Mouse (Mus musculus) lung, embryonic 14.5 days (tissue): ENCODE measurements around the gene Fanca. TPM values are rescaled to one million over a fixed set of nuclear protein-coding genes. Genes with fewer than 3 reads are reported as not detected.

Source experiments
- ATAC-seq: fragments of 200-750 bp; cut with Nextera tagmentation; 2 replicates; pipeline ENCODE4 v1.8.0; 2017; ENCODE audit warnings: mild to moderate bottlenecking, moderate TSS enrichment, moderate library complexity; ENCODE audit not compliant: insufficient read depth
- DNase-seq: peaks from one replicate; pipeline ENCODE4 v3.0.0-alpha.2; 2015
- H3K27ac ChIP-seq: fragments of 300-500 bp; sonication (generic); 2 replicates; pipeline ENCODE4 v1.5.1; 2014; ENCODE audit warnings: low read depth, mild to moderate bottlenecking, moderate library complexity
- H3K27me3 ChIP-seq: fragments of 300-500 bp; sonication (generic); 2 replicates; pipeline ENCODE4 v1.6.1; 2014; ENCODE audit warnings: low read length, control low read depth; ENCODE audit not compliant: insufficient read depth
- H3K36me3 ChIP-seq: fragments of 300-500 bp; sonication (generic); 2 replicates; pipeline ENCODE4 v1.6.1; 2014; ENCODE audit warnings: control low read depth; ENCODE audit not compliant: insufficient read depth
- H3K4me1 ChIP-seq: fragments of 300-500 bp; sonication (generic); 2 replicates; pipeline ENCODE4 v1.6.1; 2014; ENCODE audit warnings: antibody characterized with exemption, control low read depth; ENCODE audit not compliant: insufficient read depth
- H3K4me2 ChIP-seq: fragments of 300-500 bp; sonication (generic); 2 replicates; pipeline ENCODE4 v1.6.1; 2014; ENCODE audit warnings: mild to moderate bottlenecking
- H3K4me3 ChIP-seq: fragments of 300-500 bp; sonication (generic); 2 replicates; pipeline ENCODE4 v1.5.1; 2014; ENCODE audit warnings: low read depth, low read length
- H3K9ac ChIP-seq: fragments of 300-500 bp; sonication (generic); 2 replicates; pipeline ENCODE4 v1.6.1; 2014
- H3K9me3 ChIP-seq: fragments of 300-500 bp; sonication (generic); 2 replicates; pipeline ENCODE4 v1.6.1; 2016; ENCODE audit warnings: low read depth, low read length, control low read depth
- CTCF ChIP-seq: IDR thresholded peaks from 2 replicates; pipeline ENCODE4 v1.5.1; 2016; ENCODE audit warnings: antibody characterized with exemption, low read depth
- WGBS: fragments of 180-500 bp; shearing (Covaris S2); extraction: QIAGEN DNeasy Blood & Tissue Kit; methylation state at CpG from one replicate; pipeline ENCODE4 v1.1.7; 2014; 5-methylcytosine and 5-hydroxymethylcytosine counted together
- polyA plus RNA-seq: library from polyadenylated mRNA; unstranded; fragments of >200 nt; fragmentation: Nextera tagmentation; extraction: Ambion mirVana; gene quantifications from 2 replicates; pipeline ENCODE4 v1.2.1, GENCODE M21; 2014

Gene Fanca
- polyA plus RNA-seq, 1 experiment from 2014 or later: 41.6 TPM

DNA sequence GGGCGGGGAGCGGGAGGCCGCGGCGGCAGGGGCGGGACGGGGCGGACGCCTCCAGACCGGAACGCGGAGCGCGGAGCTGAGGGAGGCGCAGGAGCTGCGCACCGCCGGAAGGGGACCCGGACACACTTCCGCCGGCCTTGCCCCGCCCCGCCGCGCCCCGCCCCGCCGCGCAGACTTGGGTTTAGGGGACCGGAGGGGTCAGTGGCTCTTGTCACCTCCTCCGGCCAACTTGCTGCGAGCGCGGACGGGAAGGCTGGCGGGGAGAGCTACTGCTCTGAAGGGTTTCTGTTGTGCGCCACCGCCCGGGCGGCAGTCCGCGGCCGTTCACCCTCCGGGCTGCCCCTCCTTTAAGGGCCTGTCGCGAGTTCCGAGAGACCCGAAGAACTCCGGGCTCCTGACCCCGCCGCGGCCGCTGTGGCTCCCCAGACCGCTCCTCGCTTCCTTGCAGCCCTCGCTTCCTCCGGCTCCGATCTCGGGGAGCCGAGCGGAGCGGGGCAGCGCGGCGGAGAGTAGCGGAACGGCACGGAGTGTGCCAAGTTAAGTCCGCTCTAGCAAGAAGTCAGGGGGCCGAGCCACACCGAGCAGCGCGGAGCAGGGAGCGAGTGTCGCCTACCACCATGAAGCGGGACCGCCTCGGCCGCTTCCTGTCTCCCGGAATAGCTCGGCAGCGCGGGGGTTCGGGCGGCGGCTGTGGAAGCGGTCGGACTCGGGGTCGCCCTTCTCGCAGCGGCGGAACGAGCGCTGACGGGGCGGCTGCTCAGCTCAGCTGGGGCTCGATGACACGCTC, 64.1 kb downstream of the Fanca start, which contains the start of the genes Zfp276 and Vps9d1:
Gene Zfp276, plus strand, starts transcription at position 97 of the 787 bp plus-strand sequence.
Gene Vps9d1, minus strand, starts transcription at position 250 of the 787 bp plus-strand sequence.
- peak; percentile 90 for DNase-seq
- peak; percentile 98 for ATAC-seq
- H3K4me3 ChIP-seq: peak within 1 kb of the TSS; percentile 90
- H3K27ac ChIP-seq: peak within 1 kb of the TSS; percentile 82
- peaks cover 12% of the 10 kb centered on the region; the same call in 1 of the 2 replicates for H3K4me1 ChIP-seq
- no peak for TF ChIP-seq CTCF
- WGBS: under 1% methylated on average over 98 of the region's 99 CpGs
- H3K27me3 ChIP-seq: no peaks in the 10 kb centered on the region
- no peaks in the 10 kb centered on the region for H3K9me3 ChIP-seq
- peaks cover 56% of the 10 kb centered on the region for H3K36me3 ChIP-seq
- peak within 1 kb of the TSS; percentile 96 for H3K4me2 ChIP-seq
- peak within 1 kb of the TSS; percentile 94 for H3K9ac ChIP-seq

GRCm38 (mm10) chr8:123253451-123254098, 64.8 kb downstream of the Fanca start:
- H3K9me3 ChIP-seq: no peaks in the 10 kb centered on the region
- no peaks in the 10 kb centered on the region for H3K27me3 ChIP-seq
- WGBS: 1% methylated on average over 40 of the region's 40 CpGs
- H3K36me3 ChIP-seq: peaks cover 56% of the 10 kb centered on the region
- TF ChIP-seq CTCF: no peak
- peak overlapping the region; percentile 90 for H3K4me3 ChIP-seq
- peak overlapping the region; percentile 96 for H3K4me2 ChIP-seq
- DNase-seq: peak; percentile 20
- H3K27ac ChIP-seq: peak overlapping the region; percentile 82
- H3K4me1 ChIP-seq: peaks cover 12% of the 10 kb centered on the region; the same call in 1 of the 2 replicates
- peak overlapping the region; percentile 94 for H3K9ac ChIP-seq
- no peak; the same call in none of the 2 replicates for ATAC-seq

DNA sequence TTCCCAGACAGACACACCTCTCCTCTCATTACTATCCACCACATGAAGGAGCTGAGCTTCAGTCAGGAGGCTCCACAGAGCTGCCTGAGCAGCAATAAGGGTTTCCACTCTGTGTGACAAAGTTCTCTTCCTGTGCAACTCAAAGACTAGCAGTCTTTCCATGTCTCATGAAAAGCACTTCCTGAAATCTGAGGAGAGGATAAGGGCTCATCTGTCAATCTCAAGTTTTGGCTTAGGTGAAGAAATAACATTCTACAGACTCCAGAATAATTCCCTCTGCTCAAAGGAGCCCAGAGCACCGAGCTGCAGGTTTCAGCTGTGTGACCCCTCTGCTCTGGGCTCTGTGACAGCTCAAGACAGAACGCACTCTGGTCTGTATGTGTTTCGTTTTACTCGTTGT, 65.5 kb downstream of the Fanca start:
- WGBS: 43% methylated on average over 4 of the region's 4 CpGs
- TF ChIP-seq CTCF: no peak
- Histone ChIP-seq H3K4me2 (peak overlapping the region; percentile 96), H3K4me1 (peaks cover 12% of the 10 kb centered on the region; the same call in 1 of the 2 replicates), H3K9me3 (no peaks in the 10 kb centered on the region), H3K4me3 (peak overlapping the region; percentile 90), H3K27me3 (no peaks in the 10 kb centered on the region), H3K27ac (no peak overlapping the region), H3K9ac (peak overlapping the region; percentile 94), H3K36me3 (peaks cover 56% of the 10 kb centered on the region)
- ATAC-seq (no peak), DNase-seq (no peak)

DNA sequence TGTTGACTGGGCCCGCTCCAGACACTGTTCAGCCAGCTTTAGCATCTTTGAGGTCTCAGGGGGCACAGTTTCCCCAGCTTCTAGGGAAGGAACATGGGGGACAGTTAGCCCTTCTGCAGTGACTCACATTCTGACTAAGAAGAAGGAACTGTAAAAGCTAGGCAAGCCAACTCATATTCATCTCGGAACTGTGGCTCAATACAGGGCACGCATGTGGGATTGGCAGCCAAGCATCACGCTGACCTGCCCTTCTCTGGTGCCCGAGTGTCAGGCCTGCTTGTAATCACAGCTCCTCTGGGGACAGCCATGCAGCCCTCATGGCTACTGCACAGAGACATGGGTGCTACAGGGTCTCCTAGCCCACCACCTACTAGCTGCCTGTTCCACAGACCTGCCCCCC, 67.4 kb downstream of the Fanca start:
- H3K4me1 ChIP-seq: peaks cover 12% of the 10 kb centered on the region; the same call in 1 of the 2 replicates
- H3K36me3 ChIP-seq: peaks cover 58% of the 10 kb centered on the region
- TF ChIP-seq CTCF: no peak
- H3K4me2 ChIP-seq: no peak overlapping the region
- no peak overlapping the region for H3K9ac ChIP-seq
- H3K4me3 ChIP-seq: no peak overlapping the region
- no peak overlapping the region for H3K27ac ChIP-seq
- H3K9me3 ChIP-seq: no peaks in the 10 kb centered on the region
- WGBS: 89% methylated on average over 5 of the region's 5 CpGs
- no peak for ATAC-seq
- no peak for DNase-seq
- no peaks in the 10 kb centered on the region for H3K27me3 ChIP-seq

DNA sequence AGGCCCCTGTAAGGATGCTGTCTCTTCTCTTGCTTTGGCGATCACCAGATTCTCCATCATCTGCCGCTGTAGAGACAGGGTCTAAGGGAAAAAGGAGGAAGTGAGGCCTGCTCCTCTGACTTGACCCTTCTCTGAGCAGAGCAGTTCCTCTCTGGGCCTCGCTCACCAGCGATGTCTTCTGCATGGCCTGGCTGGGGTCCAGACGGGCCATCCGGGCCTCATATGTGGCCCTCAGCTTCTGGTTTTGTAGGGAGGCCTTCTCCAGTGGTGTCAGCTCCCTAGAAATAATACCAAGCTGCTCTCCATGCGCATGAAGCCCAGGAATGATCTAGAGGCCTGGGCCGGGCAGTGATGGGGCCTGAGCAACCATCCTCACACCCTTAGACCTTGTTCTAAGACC, 69.8 kb downstream of the Fanca start:
- H3K9ac ChIP-seq: no peak overlapping the region
- H3K4me3 ChIP-seq: no peak overlapping the region
- H3K27ac ChIP-seq: no peak overlapping the region
- no peaks in the 10 kb centered on the region for H3K27me3 ChIP-seq
- ATAC-seq: no peak
- H3K4me2 ChIP-seq: no peak overlapping the region
- H3K9me3 ChIP-seq: no peaks in the 10 kb centered on the region
- H3K4me1 ChIP-seq: peaks cover 6% of the 10 kb centered on the region; the same call in 1 of the 2 replicates
- TF ChIP-seq CTCF: no peak
- 89% methylated on average over 8 of the region's 8 CpGs for WGBS
- DNase-seq: no peak
- H3K36me3 ChIP-seq: peaks cover 76% of the 10 kb centered on the region

DNA sequence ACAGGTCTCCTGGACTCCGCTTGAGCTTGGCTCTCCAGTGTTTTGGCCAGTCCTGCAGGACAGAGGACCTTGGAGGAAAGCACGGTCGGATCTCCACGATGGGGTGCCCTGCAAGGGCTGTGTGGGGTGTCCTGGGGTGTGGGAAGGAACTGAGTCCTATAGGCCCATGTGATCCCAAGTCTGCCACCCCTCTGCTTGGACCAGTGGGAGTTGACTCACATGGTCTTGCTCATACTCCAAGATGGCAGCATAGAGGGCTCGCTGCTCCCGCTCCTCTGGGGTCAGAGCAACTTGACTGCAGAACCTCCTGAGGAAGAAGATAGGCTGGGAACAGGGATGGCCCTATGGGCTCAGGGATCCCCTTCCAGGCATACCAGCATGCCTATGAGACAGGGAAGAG, 70.6 kb downstream of the Fanca start:
- Histone ChIP-seq H3K4me1 (0 out of 2 replicates have a peak, but pooled peaks cover under 1% of the 10 kb centered on the region), H3K9ac (no peak overlapping the region), H3K4me3 (no peak overlapping the region), H3K9me3 (no peaks in the 10 kb centered on the region), H3K4me2 (no peak overlapping the region), H3K36me3 (peaks cover 83% of the 10 kb centered on the region), H3K27ac (no peak overlapping the region), H3K27me3 (no peaks in the 10 kb centered on the region)
- ATAC-seq: no peak
- TF ChIP-seq CTCF: no peak
- 94% methylated on average over 6 of the region's 6 CpGs for WGBS
- DNase-seq: no peak

- 88% methylated on average over 12 of the region's 12 CpGs for WGBS
- no peak overlapping the region for H3K9ac ChIP-seq
- no peak overlapping the region for H3K4me3 ChIP-seq
- H3K4me2 ChIP-seq: no peak overlapping the region
- ATAC-seq: no peak
- no peak for TF ChIP-seq CTCF
- no peaks in the 10 kb centered on the region for H3K4me1 ChIP-seq
- no peak overlapping the region for H3K27ac ChIP-seq
- peaks cover 82% of the 10 kb centered on the region for H3K36me3 ChIP-seq
- H3K27me3 ChIP-seq: no peaks in the 10 kb centered on the region
- H3K9me3 ChIP-seq: no peaks in the 10 kb centered on the region
- DNase-seq: no peak
Observed at GRCm38 (mm10) chr8:123245543-123245942, 72.8 kb downstream of the Fanca start.
